In the genomic region with DNA sequence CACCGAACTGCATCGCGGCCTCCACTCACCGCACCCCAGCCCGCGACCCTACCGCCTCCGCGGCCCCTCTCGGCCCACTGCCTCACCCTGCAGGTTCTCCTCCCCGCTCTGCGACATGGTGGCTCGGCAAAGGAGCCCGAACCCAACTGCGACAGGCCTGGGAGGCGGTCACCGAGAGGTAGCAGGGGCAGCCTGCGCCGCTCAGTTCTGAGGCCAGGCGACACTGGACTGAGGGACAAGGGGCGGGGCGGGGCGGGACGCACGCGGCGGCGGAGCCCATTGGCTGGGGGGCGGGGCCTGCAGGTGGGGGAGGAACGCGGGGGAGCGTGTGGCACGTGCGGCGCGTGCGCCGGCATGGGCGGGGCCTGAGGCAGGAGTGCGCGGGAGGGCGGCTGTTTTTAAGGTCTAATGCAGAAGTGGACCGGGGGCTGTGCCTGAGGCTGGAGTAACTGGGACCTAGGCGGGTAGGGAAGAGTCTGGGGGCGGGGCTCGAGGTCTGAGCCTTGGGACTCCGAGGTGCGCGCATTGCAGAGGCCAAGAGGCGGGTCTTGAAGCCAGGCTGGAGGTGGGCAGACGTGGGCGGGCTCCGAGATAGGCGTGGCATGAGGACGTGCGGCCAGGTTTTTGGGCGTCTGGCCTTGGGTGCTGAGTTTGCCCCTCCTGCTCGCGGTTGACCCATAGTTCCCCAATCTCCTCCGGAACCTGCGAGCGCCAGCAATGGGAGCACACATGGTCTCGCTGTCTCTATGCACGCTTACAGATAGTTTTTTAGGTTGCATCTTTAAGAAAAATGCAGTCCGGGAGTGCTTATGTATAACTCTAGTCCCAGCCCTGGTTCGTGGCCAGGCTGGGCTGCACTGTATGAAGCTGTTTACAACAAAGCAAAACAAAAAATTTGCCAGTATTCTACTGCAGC, we compare ENCODE assay signal across 8 mouse cellular contexts. TPM values are rescaled to one million over a fixed set of nuclear protein-coding genes. Genes with fewer than 3 reads are reported as not detected.
DNase-seq lines count a peak whose midpoint lies in the region; ATAC-seq and TF ChIP-seq lines count a peak whose summit lies in the region.

A gene (minus strand): TSS at position 243 of the 916 bp plus-strand sequence.

- TF ChIP-seq CTCF in cerebellum, adult 2 months (IDR thresholded peaks at IDR 0.05; ENCODE audit: borderline replicate concordance, insufficient read depth, low read depth, low read length): no peak
- TF ChIP-seq CTCF in lung, embryonic 14.5 days (IDR thresholded peaks at IDR 0.05; ENCODE audit: low read depth): no peak

- H3K27ac ChIP-seq in cerebellum, adult 2 months (ENCODE audit: insufficient read depth, low read length): peak within 1 kb of the TSS; percentile 69
- peak within 1 kb of the TSS; percentile 82 for H3K27ac ChIP-seq in lung, embryonic 14.5 days (ENCODE audit: low read depth)

- under 1% methylated on average over 64 of the region's 66 CpGs for WGBS in cerebellum, adult 2 months
- under 1% methylated on average over 65 of the region's 66 CpGs for WGBS in lung, embryonic 14.5 days

- no peaks in the 10 kb centered on the region for H3K36me3 ChIP-seq in lung, embryonic 14.5 days (ENCODE audit: insufficient read depth)

- ATAC-seq in lung, embryonic 14.5 days (ENCODE audit: insufficient read depth): peak; percentile 97
- ATAC-seq in neutrophil, adult 5-6 weeks (ENCODE audit: extremely low read depth, insufficient number of reproducible peaks, low FRiP score, poor library complexity, severe bottlenecking): peak; percentile 94

- H3K9ac ChIP-seq in lung, embryonic 14.5 days: peak within 1 kb of the TSS; percentile 84

- TF ChIP-seq POLR2A in cerebellum, adult 2 months (IDR thresholded peaks at IDR 0.05; ENCODE audit: borderline replicate concordance, insufficient read depth, low read length): peak; percentile 91

- no peaks in the 10 kb centered on the region for H3K9me3 ChIP-seq in lung, embryonic 14.5 days (ENCODE audit: low read depth, low read length)

- no peaks in the 10 kb centered on the region for H3K27me3 ChIP-seq in cerebellum, adult 2 months (ENCODE audit: control insufficient read depth, insufficient read depth, low read length)
- H3K27me3 ChIP-seq in lung, embryonic 14.5 days (ENCODE audit: insufficient read depth, low read length): no peaks in the 10 kb centered on the region

- H3K4me3 ChIP-seq in cerebellum, adult 2 months (replicated peaks; ENCODE audit: insufficient read depth, low read depth, low read length): peak within 1 kb of the TSS; percentile 78
- peak within 1 kb of the TSS; percentile 69 for H3K4me3 ChIP-seq in lung, embryonic 14.5 days (ENCODE audit: low read depth, low read length)

- H3K4me1 ChIP-seq in cerebellum, adult 2 months (ENCODE audit: control insufficient read depth, insufficient read depth, low read length): peaks cover 6% of the 10 kb centered on the region
- H3K4me1 ChIP-seq in lung, embryonic 14.5 days (ENCODE audit: insufficient read depth): peaks cover 7% of the 10 kb centered on the region; the same call in 1 of the 2 replicates

- peak; percentile 92 for DNase-seq in MEL-GATA-1-ER (ENCODE audit: extremely low read depth, low read depth)
- DNase-seq in cerebellum, adult 2 months: peak; percentile 90 to 92
- DNase-seq in forelimb bud, embryonic 11.5 days (ENCODE audit: low read depth, low spot score): peak; percentile 93
- peak; percentile 89 for DNase-seq in heart, postnatal 4 days
- peak; percentile 76 to 78 for DNase-seq in layer of hippocampus, adult 8-10 months (ENCODE audit: low spot score in 2 of 2)
- peak; percentile 94 for DNase-seq in lung, embryonic 14.5 days
- DNase-seq in testis, postnatal 14 days (ENCODE audit: low spot score): peak; percentile 93

- peak within 1 kb of the TSS; percentile 76 for H3K4me2 ChIP-seq in lung, embryonic 14.5 days

RNA-seq across cellular contexts. Expression of the gene that starts here (rescaled TPM):
- 96.6 and 101 TPM in 2 replicates for polyA plus RNA-seq in cerebellum, adult 2 months (2012; rRNA removed)
- 10 to 100 TPM; 73.5 to 81.4 TPM for total RNA-seq in heart, postnatal 4 days (2021)
- 100 to 1,000 TPM; 112 to 124 (median 117) TPM for total RNA-seq in layer of hippocampus, adult 8-10 months (2022)
- 76.5 and 94.8 TPM in 2 replicates for polyA plus RNA-seq in lung, embryonic 14.5 days (2014; fragmentation: Nextera tagmentation; extraction: Ambion mirVana)
- 54.7 and 59.1 TPM in 2 replicates for total RNA-seq in neutrophil, adult 5-6 weeks (2017)

Comparison
In these comparisons a context has a peak if more than half of its experiments do, and no peak if none do; other contexts are left out.
1. Peak in every context shown above with its lines: DNase-seq, ATAC-seq, H3K4me3 ChIP-seq and H3K27ac ChIP-seq.